Mouse (Mus musculus) spleen, adult 2 months (tissue): ENCODE data around the gene Cdca7l. TPM values are rescaled to one million over a fixed set of nuclear protein-coding genes. Genes with fewer than 3 reads are reported as not detected.

Experiments
- DNase-seq, 2 experiments: peaks; one replicate each; pipeline versions ENCODE4 v3.0.0 to v3.0.0-alpha.2; 2012 to 2021; ENCODE audit warnings: low spot score in 2 of 2, low read depth in 1 of 2
- H3K27ac ChIP-seq: fragments of 200-500 bp; 2 replicates; pipeline ENCODE4 v1.5.1; 2012; ENCODE audit warnings: low read length, inconsistent platforms; ENCODE audit not compliant: insufficient read depth
- H3K27me3 ChIP-seq: fragments of 200-500 bp; 2 replicates; pipeline ENCODE4 v1.6.1; 2012; ENCODE audit warnings: mild to moderate bottlenecking, moderate library complexity, low read length, inconsistent platforms; ENCODE audit not compliant: control insufficient read depth, insufficient read depth
- H3K36me3 ChIP-seq: fragments of 200-500 bp; 2 replicates; pipeline ENCODE4 v1.6.1; 2012; ENCODE audit warnings: mild to moderate bottlenecking, low read length, inconsistent platforms; ENCODE audit not compliant: control insufficient read depth, insufficient read depth
- H3K4me1 ChIP-seq: fragments of 200-500 bp; 2 replicates; pipeline ENCODE4 v1.6.1; 2011; ENCODE audit warnings: inconsistent platforms; ENCODE audit not compliant: control insufficient read depth, insufficient read depth, insufficient read length
- H3K4me3 ChIP-seq: fragments of 200-500 bp; 2 replicates; pipeline ENCODE4 v1.5.1; 2011; ENCODE audit warnings: mild to moderate bottlenecking, inconsistent platforms; ENCODE audit not compliant: insufficient read depth, insufficient read length; ENCODE audit errors: extremely low read depth
- CTCF ChIP-seq: fragments of 200-500 bp; IDR thresholded peaks from 2 replicates; pipeline ENCODE4 v1.5.1; 2011; ENCODE audit warnings: mild to moderate bottlenecking, inconsistent platforms; ENCODE audit not compliant: insufficient read depth, insufficient read length, insufficient replicate concordance; ENCODE audit errors: extremely low read depth
- POLR2A ChIP-seq: fragments of 200-500 bp; IDR thresholded peaks from 2 replicates; pipeline ENCODE4 v1.6.1; 2011; ENCODE audit warnings: low read depth, low read length, inconsistent platforms
- WGBS: fragments of 180-500 bp; shearing (Covaris S2); methylation state at CpG from one replicate; pipeline ENCODE4 v1.1.7; 2018; 5-methylcytosine and 5-hydroxymethylcytosine counted together
- polyA plus RNA-seq: library from polyadenylated mRNA; depleted of rRNA; stranded (reverse); fragments of >200 nt; gene quantifications from 2 replicates; pipeline ENCODE4 v1.2.3, GENCODE M21; 2012

The Cdca7l gene
- polyA plus RNA-seq, 1 experiment, result 3.2 TPM

GRCm38 (mm10) chr12:117807637-117808036, 3.5 kb downstream of the Cdca7l start:
- H3K4me1 ChIP-seq, result no peaks in the 10 kb centered on the region
- no peak overlapping the region for H3K4me3 ChIP-seq
- no peak for TF ChIP-seq CTCF
- TF ChIP-seq POLR2A, result no peak
- H3K27me3 ChIP-seq, result no peaks in the 10 kb centered on the region
- DNase-seq, result no peak
- H3K27ac ChIP-seq, result no peak overlapping the region
- no peaks in the 10 kb centered on the region for H3K36me3 ChIP-seq
- 36% methylated on average over 12 of the region's 12 CpGs for WGBS

DNA sequence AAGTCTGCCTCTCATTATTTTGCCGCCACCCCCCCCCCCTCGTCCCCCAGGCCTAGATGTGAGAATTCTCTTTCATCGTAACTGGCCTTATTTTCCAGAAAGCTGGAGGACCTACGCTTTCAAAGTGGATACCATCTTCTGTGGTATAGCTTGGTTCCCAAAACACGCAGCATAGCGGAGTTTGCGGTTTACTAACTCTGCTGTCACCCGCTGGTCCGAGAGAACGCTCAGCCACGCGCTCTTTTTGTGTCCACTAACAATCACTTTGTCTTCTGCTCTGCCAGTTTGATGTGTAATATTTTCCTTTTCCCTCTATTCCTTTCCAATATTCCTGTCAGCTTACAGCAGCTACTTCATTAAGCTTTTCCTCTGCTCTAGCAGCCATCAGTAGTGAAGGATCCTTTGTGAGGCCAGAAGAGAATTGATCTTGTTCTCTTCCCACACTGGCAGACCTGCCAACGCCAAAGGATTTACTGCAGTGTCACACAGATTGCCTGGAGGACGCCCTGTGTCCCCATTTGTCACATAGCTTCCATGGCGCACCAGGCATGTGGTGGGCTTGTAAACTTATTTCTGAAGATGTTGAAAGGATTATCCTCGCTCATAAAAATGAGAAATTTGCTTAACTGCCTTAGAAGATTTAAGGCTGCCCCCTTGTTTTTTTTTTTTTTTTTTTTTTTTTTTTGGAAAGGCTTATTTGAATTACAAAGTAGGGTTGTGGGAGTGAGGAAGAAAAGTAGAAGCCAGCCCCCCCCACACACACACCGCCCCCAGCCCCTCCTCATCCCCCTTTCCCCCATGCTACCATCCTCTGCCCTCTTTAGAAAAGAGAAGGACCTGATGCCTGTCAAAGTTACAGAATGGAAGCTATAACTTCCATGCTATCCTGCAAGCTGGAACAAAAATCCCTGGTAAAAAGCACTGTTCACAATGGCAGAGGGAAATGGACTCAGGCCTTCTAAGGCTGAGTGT, 4.6 kb downstream of the Cdca7l start:
- WGBS, result 76% methylated on average over 17 of the region's 17 CpGs
- H3K27ac ChIP-seq, result no peak overlapping the region
- TF ChIP-seq POLR2A (no peak), CTCF (no peak)
- no peaks in the 10 kb centered on the region for H3K4me1 ChIP-seq
- no peaks in the 10 kb centered on the region for H3K27me3 ChIP-seq
- no peak overlapping the region for H3K4me3 ChIP-seq
- no peak for DNase-seq
- H3K36me3 ChIP-seq, result no peaks in the 10 kb centered on the region

- TF ChIP-seq POLR2A, result no peak
- no peak for TF ChIP-seq CTCF
- Histone ChIP-seq H3K27me3 (no peaks in the 10 kb centered on the region), H3K4me3 (no peak overlapping the region), H3K36me3 (no peaks in the 10 kb centered on the region), H3K4me1 (no peaks in the 10 kb centered on the region), H3K27ac (no peak overlapping the region)
- 74% methylated on average over 10 of the region's 10 CpGs for WGBS
- no peak for DNase-seq
Observed at GRCm38 (mm10) chr12:117809327-117810017, 5.4 kb downstream of the Cdca7l start.

GRCm38 (mm10) chr12:117810074-117810473, 6.0 kb downstream of the Cdca7l start:
- H3K36me3 ChIP-seq, result no peaks in the 10 kb centered on the region
- H3K4me1 ChIP-seq, result no peaks in the 10 kb centered on the region
- no peak overlapping the region for H3K27ac ChIP-seq
- H3K27me3 ChIP-seq, result no peaks in the 10 kb centered on the region
- no peak for DNase-seq
- WGBS, result 17% methylated on average over 11 of the region's 11 CpGs
- TF ChIP-seq CTCF, result no peak
- no peak for TF ChIP-seq POLR2A
- no peak overlapping the region for H3K4me3 ChIP-seq

GRCm38 (mm10) chr12:117820138-117820858, 16.2 kb downstream of the Cdca7l start:
- Histone ChIP-seq H3K36me3 (no peaks in the 10 kb centered on the region), H3K4me3 (no peak overlapping the region), H3K4me1 (no peaks in the 10 kb centered on the region), H3K27ac (no peak overlapping the region), H3K27me3 (no peaks in the 10 kb centered on the region)
- 51% methylated on average over 4 of the region's 4 CpGs for WGBS
- no peak for TF ChIP-seq CTCF
- no peak for TF ChIP-seq POLR2A
- no peak for DNase-seq

DNA sequence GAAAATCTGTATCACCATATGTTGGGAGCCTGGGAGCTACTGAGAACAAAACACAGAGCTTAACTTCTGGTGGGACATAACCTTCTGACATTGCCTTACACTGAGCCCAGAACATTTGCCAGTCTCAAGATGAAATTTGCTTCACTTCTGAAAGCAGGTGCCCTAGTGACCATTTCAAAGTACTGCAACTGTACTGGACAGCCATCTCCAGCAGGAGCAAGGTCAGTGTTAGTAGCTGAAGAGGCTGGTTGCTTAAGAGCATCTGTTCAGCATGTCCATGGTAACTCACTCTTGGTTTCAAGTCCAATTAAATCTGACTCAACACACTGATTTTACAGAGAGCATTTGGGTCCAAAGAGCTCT, 16.8 kb downstream of the Cdca7l start:
- Histone ChIP-seq H3K4me3 (no peak overlapping the region), H3K27me3 (no peaks in the 10 kb centered on the region), H3K4me1 (no peaks in the 10 kb centered on the region), H3K27ac (no peak overlapping the region), H3K36me3 (no peaks in the 10 kb centered on the region)
- no peak for DNase-seq
- TF ChIP-seq CTCF (peak; percentile 14; the same call in 1 of the 2 replicates), POLR2A (no peak)
